Mouse (Mus musculus): Measurements from ENCODE around the gene Cxcl3. TPM values are rescaled to one million over a fixed set of nuclear protein-coding genes. Genes with fewer than 3 reads are reported as not detected.
"Not testable (repeated sequence)": the region's sequence is repeated elsewhere in the genome, so short reads cannot be mapped to it uniquely, and the experiment has no call there.

Gene Cxcl3
- polyA plus RNA-seq, 1 experiment from 2014 or later: not detected

DNA sequence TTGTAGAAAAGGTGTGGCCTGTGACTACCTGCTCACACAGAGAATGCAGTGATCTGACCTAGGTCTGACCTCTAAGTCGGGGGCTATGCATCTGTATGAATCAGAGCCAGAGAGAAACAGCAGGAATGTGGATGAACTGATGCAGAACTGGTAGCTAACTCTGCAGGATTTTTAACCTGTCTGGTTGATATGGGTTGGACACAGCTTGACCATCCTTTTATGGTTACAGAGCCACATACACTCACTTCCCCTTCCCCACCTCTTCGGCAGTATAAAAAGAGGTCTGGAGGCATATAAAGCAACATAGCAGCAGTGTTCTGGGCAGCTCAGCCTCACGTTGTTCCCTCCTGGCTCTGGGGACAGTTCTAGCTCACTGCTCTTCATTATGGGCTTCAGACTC lies 17.7 kb upstream of the Cxcl3 start, which contains the start of gene Ppbp:
TSS of gene Ppbp (plus strand) at position 301 of the 400 bp plus-strand sequence.
- 78% methylated on average over 3 of the region's 3 CpGs for WGBS
- Histone ChIP-seq H3K9ac (replicated peaks) (no peak within 1 kb of the TSS), H3K27ac (replicated peaks) (no peak within 1 kb of the TSS), H3K27me3 (no peaks in the 10 kb centered on the region), H3K9me3 (no peaks in the 10 kb centered on the region), H3K4me1 (no peaks in the 10 kb centered on the region), H3K36me3 (no peaks in the 10 kb centered on the region), H3K4me2 (replicated peaks) (no peak within 1 kb of the TSS), H3K4me3 (no peak within 1 kb of the TSS)
- no peak for ATAC-seq (ENCODE audit: low FRiP score, low read depth)

GRCm38 (mm10) chr5:90771369-90771768 lies 14.5 kb upstream of the Cxcl3 start:
- H3K36me3 ChIP-seq: no peaks in the 10 kb centered on the region
- H3K4me1 ChIP-seq: no peaks in the 10 kb centered on the region
- no peaks in the 10 kb centered on the region for H3K27me3 ChIP-seq
- no peaks in the 10 kb centered on the region for H3K9me3 ChIP-seq
- 70% methylated on average over 3 of the region's 3 CpGs for WGBS
- no peak overlapping the region for H3K9ac ChIP-seq (replicated peaks)
- no peak overlapping the region for H3K4me3 ChIP-seq
- ATAC-seq (ENCODE audit: low FRiP score, low read depth): no peak
- H3K4me2 ChIP-seq (replicated peaks): no peak overlapping the region
- no peak overlapping the region for H3K27ac ChIP-seq (replicated peaks)

GRCm38 (mm10) chr5:90771880-90772653 lies 13.8 kb upstream of the Cxcl3 start, which contains the start of gene Pf4:
Gene Pf4 (plus strand): TSS chr5:90772435.
- Histone ChIP-seq H3K4me3 (no peak within 1 kb of the TSS), H3K27me3 (no peaks in the 10 kb centered on the region), H3K36me3 (no peaks in the 10 kb centered on the region), H3K4me2 (replicated peaks) (no peak within 1 kb of the TSS), H3K27ac (replicated peaks) (no peak within 1 kb of the TSS), H3K9me3 (no peaks in the 10 kb centered on the region), H3K4me1 (no peaks in the 10 kb centered on the region), H3K9ac (replicated peaks) (no peak within 1 kb of the TSS)
- 89% methylated on average over 16 of the region's 16 CpGs for WGBS
- no peak for ATAC-seq (ENCODE audit: low FRiP score, low read depth)

GRCm38 (mm10) chr5:90775562-90775961 lies 10.3 kb upstream of the Cxcl3 start:
- Histone ChIP-seq H3K27me3 (no peaks in the 10 kb centered on the region), H3K4me1 (no peaks in the 10 kb centered on the region), H3K9ac (replicated peaks) (no peak overlapping the region), H3K36me3 (no peaks in the 10 kb centered on the region), H3K27ac (replicated peaks) (no peak overlapping the region), H3K9me3 (no peaks in the 10 kb centered on the region), H3K4me2 (replicated peaks) (no peak overlapping the region), H3K4me3 (no peak overlapping the region)
- WGBS: 88% methylated on average over 5 of the region's 5 CpGs
- no peak for ATAC-seq (ENCODE audit: low FRiP score, low read depth)

- no peak overlapping the region for H3K4me2 ChIP-seq (replicated peaks)
- H3K36me3 ChIP-seq: no peaks in the 10 kb centered on the region
- no peak overlapping the region for H3K4me3 ChIP-seq
- no peak for ATAC-seq (ENCODE audit: low FRiP score, low read depth)
- no peak overlapping the region for H3K27ac ChIP-seq (replicated peaks)
- no peak overlapping the region for H3K9ac ChIP-seq (replicated peaks)
- 82% methylated on average over 10 of the region's 10 CpGs for WGBS
- H3K27me3 ChIP-seq: no peaks in the 10 kb centered on the region
- no peaks in the 10 kb centered on the region for H3K4me1 ChIP-seq
- H3K9me3 ChIP-seq: no peaks in the 10 kb centered on the region
These were observed 8.3 kb upstream of the Cxcl3 start for GRCm38 (mm10) chr5:90777621-90778020.

DNA sequence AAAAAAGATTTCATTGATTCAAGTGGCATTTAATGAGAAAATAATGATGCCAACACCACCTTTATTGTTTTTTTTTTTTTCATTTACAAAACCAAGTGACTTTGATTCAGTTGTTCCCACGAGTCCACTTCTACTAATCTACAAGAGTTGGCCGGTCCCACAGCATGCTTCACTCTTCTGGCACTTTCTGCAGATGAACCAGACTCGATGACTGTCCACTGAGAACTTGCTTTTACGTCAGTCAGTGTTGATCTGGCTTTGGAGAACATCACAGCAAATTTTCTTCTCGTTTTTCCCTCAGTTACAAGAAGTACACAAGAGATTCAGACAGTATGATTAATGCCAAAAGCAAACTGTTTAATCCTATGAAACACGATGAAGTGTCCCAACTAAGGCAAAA lies 7.0 kb upstream of the Cxcl3 start:
- Histone ChIP-seq H3K27ac (replicated peaks) (no peak overlapping the region), H3K9ac (replicated peaks) (no peak overlapping the region)
- WGBS: 86% methylated on average over 6 of the region's 6 CpGs

GRCm38 (mm10) chr5:90783697-90784096 lies 2.2 kb upstream of the Cxcl3 start:
- no peak overlapping the region for H3K4me2 ChIP-seq (replicated peaks)
- no peak overlapping the region for H3K4me3 ChIP-seq
- no peak for ATAC-seq (ENCODE audit: low FRiP score, low read depth)
- 87% methylated on average over 3 of the region's 3 CpGs for WGBS
- H3K36me3 ChIP-seq: no peaks in the 10 kb centered on the region
- no peak overlapping the region for H3K9ac ChIP-seq (replicated peaks)
- H3K4me1 ChIP-seq: peaks cover 4% of the 10 kb centered on the region; the same call in 1 of the 2 replicates
- H3K27ac ChIP-seq (replicated peaks): no peak overlapping the region
- H3K27me3 ChIP-seq: peaks cover 3% of the 10 kb centered on the region; the same call in 1 of the 2 replicates
- no peaks in the 10 kb centered on the region for H3K9me3 ChIP-seq

More for the DNA sequence above, 7.0 kb upstream of the Cxcl3 start:
- Histone ChIP-seq H3K36me3 (no peaks in the 10 kb centered on the region), H3K27me3 (no peaks in the 10 kb centered on the region), H3K4me3 (no peak overlapping the region), H3K4me1 (no peaks in the 10 kb centered on the region), H3K9me3 (no peaks in the 10 kb centered on the region), H3K4me2 (replicated peaks) (no peak overlapping the region)
- ATAC-seq (ENCODE audit: low FRiP score, low read depth): no peak

- no peaks in the 10 kb centered on the region for H3K9me3 ChIP-seq
- no peak overlapping the region for H3K4me3 ChIP-seq
- no peak overlapping the region for H3K9ac ChIP-seq (replicated peaks)
- no peak for ATAC-seq (ENCODE audit: low FRiP score, low read depth)
- 72% methylated on average over 4 of the region's 4 CpGs for WGBS
- H3K27me3 ChIP-seq: peaks cover 3% of the 10 kb centered on the region; the same call in 1 of the 2 replicates
- H3K27ac ChIP-seq (replicated peaks): no peak overlapping the region
- no peak overlapping the region for H3K4me2 ChIP-seq (replicated peaks)
- H3K4me1 ChIP-seq: peaks cover 4% of the 10 kb centered on the region; the same call in 1 of the 2 replicates
- H3K36me3 ChIP-seq: no peaks in the 10 kb centered on the region
These were observed 2.2 kb downstream of the Cxcl3 start for GRCm38 (mm10) chr5:90788114-90788513.

GRCm38 (mm10) chr5:90789306-90790073 lies 3.6 kb downstream of the Cxcl3 start:
- WGBS: 88% methylated on average over 11 of the region's 11 CpGs
- H3K27me3 ChIP-seq: peaks cover 3% of the 10 kb centered on the region; the same call in 1 of the 2 replicates
- H3K4me3 ChIP-seq: no peak overlapping the region
- H3K4me2 ChIP-seq (replicated peaks): no peak overlapping the region
- H3K36me3 ChIP-seq: no peaks in the 10 kb centered on the region
- no peak for ATAC-seq (ENCODE audit: low FRiP score, low read depth)
- no peak overlapping the region for H3K27ac ChIP-seq (replicated peaks)
- peaks cover 4% of the 10 kb centered on the region; the same call in 1 of the 2 replicates for H3K4me1 ChIP-seq
- H3K9me3 ChIP-seq: no peaks in the 10 kb centered on the region
- H3K9ac ChIP-seq (replicated peaks): no peak overlapping the region

DNA sequence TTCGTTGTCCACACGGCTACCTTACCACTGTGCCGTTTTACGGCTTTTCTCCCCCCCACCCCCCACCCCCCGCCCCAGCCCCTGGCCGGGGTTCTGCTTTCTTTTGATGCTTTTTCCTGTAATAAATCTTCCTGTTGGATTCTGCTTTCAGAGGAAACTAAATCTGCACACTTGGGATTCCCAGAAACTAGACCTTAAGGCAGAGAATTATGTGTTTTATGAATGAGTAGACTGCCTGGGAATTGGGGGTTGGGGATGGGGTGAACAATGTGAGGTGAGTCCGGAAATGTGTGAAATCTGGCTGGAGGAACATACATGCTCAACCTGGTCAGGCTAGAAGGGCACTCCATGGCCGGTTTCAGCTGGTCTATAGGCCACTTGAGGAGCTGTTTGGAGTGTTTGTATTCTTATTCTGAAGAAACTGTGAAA lies 4.2 kb downstream of the Cxcl3 start:
- Histone ChIP-seq H3K36me3 (no peaks in the 10 kb centered on the region), H3K9ac (replicated peaks) (no peak overlapping the region), H3K27me3 (peaks cover 3% of the 10 kb centered on the region; the same call in 1 of the 2 replicates), H3K4me2 (replicated peaks) (no peak overlapping the region), H3K9me3 (no peaks in the 10 kb centered on the region), H3K27ac (replicated peaks) (no peak overlapping the region), H3K4me3 (no peak overlapping the region), H3K4me1 (peaks cover 4% of the 10 kb centered on the region; the same call in 1 of the 2 replicates)
- WGBS: 91% methylated on average over 8 of the region's 8 CpGs
- ATAC-seq (ENCODE audit: low FRiP score, low read depth): no peak

- H3K27ac ChIP-seq (replicated peaks): no peak within 1 kb of the TSS
- no peak within 1 kb of the TSS for H3K4me2 ChIP-seq (replicated peaks)
- ATAC-seq (ENCODE audit: low FRiP score, low read depth): no peak
- H3K27me3 ChIP-seq: no peaks in the 10 kb centered on the region
- WGBS: 63% methylated on average over 5 of the region's 5 CpGs
- no peaks in the 10 kb centered on the region for H3K9me3 ChIP-seq
- H3K4me3 ChIP-seq: no peak within 1 kb of the TSS
- no peak within 1 kb of the TSS for H3K9ac ChIP-seq (replicated peaks)
- H3K36me3 ChIP-seq: no peaks in the 10 kb centered on the region
- no peaks in the 10 kb centered on the region for H3K4me1 ChIP-seq
These were observed 8.3 kb downstream of the Cxcl3 start, which contains the start of gene Cxcl15 for GRCm38 (mm10) chr5:90794195-90794625. Gene Cxcl15 (plus strand): TSS chr5:90794534.

- not testable (repeated sequence) for H3K9me3 ChIP-seq; H3K27me3 ChIP-seq; H3K27ac ChIP-seq (replicated peaks); H3K4me3 ChIP-seq; H3K9ac ChIP-seq (replicated peaks); H3K4me2 ChIP-seq (replicated peaks); H3K4me1 ChIP-seq; H3K36me3 ChIP-seq; ATAC-seq (ENCODE audit: low FRiP score, low read depth)
- WGBS: 89% methylated on average over 2 of the region's 2 CpGs
These were observed 9.5 kb downstream of the Cxcl3 start for GRCm38 (mm10) chr5:90795392-90795791.
